Mouse (Mus musculus): ENCODE measurements at regions not wholly inside any gene's neighbourhood (a gene's known extent, or its start where the extent isn't known, plus 50 kb on each side); places are given as distances from the start of the nearest gene placed in this dataset.
A peak's percentile ranks its signal among the peaks of the same experiment; 100 is the strongest.

DNA sequence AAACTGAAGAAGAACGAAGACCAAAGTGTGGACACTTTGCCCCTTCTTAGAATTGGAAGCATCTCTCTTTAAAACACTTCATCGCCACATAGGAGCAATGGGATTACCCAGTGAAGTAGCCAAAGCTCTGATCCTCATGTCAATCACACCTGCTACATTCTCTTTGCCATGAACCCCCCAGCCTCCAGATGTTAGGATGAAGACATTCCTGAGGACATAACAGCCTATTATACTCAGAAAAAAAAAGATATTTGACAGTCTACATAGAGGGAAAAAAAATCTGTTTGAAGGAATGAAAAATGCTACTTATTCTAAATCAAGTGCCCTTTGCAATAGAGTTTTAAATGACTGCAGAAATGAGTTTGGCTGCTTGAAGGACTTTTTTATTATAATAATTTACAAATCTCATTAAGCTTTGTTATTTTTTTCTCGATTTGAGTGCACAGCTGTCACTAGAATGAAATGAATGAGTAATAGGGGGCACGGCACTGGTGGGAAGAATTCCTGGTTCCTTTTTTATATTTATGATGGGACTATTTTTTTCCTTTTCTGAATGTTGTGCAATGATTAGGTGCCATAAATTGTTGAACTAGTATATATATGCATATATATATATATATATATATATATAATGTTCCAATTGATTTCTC is 618.8 kb downstream of the Rapgef2 start:
- no peak overlapping the region for H3K9ac ChIP-seq (ENCODE audit: low read length)
- H3K36me3 ChIP-seq (ENCODE audit: control insufficient read depth, insufficient read depth, low read length): no peaks in the 10 kb centered on the region
- no peaks in the 10 kb centered on the region for H3K4me1 ChIP-seq (ENCODE audit: control insufficient read depth, insufficient read depth, low read length)
- H3K4me3 ChIP-seq (ENCODE audit: low read depth, low read length): no peak overlapping the region
- H3K27ac ChIP-seq (ENCODE audit: low read depth, low read length): no peak overlapping the region
- no peak overlapping the region for H3K4me2 ChIP-seq
- DNase-seq (ENCODE audit: low spot score, missing footprints) (no peak), ATAC-seq (ENCODE audit: low FRiP score) (no peak)
- no peaks in the 10 kb centered on the region for H3K27me3 ChIP-seq (ENCODE audit: control insufficient read depth, insufficient read depth, low read length)
- no peaks in the 10 kb centered on the region for H3K9me3 ChIP-seq (ENCODE audit: control insufficient read depth, low read length)
- 77% methylated on average over 4 of the region's 4 CpGs for WGBS

DNA sequence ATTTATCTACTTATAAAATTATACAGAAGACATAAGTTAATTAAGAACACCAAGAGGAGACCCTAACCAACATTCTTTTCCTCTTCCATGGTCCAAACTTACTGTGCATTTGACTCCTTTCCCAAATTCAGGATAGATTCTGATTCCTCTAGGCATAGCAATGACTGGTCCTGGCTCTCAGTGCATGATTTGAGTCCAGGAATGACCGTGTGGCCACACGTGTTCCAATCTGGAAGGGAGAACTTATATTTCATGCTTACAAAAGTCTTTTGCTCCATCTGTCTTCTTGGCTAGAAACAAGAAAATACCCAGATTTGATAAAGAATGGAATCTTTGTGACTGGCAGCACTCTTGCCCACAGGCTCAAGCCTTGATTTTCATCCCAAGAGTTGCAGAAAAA is 638.2 kb downstream of the Rapgef2 start:
- no peaks in the 10 kb centered on the region for H3K27me3 ChIP-seq (ENCODE audit: control insufficient read depth, insufficient read depth, low read length)
- ATAC-seq (ENCODE audit: low FRiP score) (no peak), DNase-seq (ENCODE audit: low spot score, missing footprints) (no peak)
- WGBS: 94% methylated on average over 2 of the region's 2 CpGs
- H3K9me3 ChIP-seq (ENCODE audit: control insufficient read depth, low read length): no peaks in the 10 kb centered on the region
- no peak overlapping the region for H3K4me3 ChIP-seq (ENCODE audit: low read depth, low read length)
- no peaks in the 10 kb centered on the region for H3K36me3 ChIP-seq (ENCODE audit: control insufficient read depth, insufficient read depth, low read length)
- no peak overlapping the region for H3K4me2 ChIP-seq
- H3K27ac ChIP-seq (ENCODE audit: low read depth, low read length): no peak overlapping the region
- no peak overlapping the region for H3K9ac ChIP-seq (ENCODE audit: low read length)
- H3K4me1 ChIP-seq (ENCODE audit: control insufficient read depth, insufficient read depth, low read length): no peaks in the 10 kb centered on the region

DNA sequence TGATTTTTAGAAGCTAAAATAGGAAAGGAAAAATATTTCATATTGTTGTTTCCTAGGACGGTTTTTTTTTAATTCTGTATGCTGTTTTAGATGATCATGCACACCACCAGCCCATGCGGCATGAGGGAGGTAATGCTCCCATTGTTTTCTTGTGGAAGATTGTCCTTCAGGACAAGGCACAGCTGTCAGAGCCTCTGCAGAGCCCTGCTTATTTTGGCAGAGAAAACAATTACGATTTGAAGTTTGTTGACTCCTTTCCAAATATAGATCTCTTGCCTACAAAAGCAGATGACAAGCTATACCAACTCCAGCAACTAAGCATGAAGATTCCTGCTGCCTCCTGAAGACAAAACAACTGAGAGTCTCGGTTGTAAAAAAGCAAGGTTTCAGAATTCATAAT is 650.9 kb downstream of the Rapgef2 start:
- Histone ChIP-seq H3K4me1 (ENCODE audit: control insufficient read depth, insufficient read depth, low read length) (no peaks in the 10 kb centered on the region), H3K4me2 (no peak overlapping the region), H3K27ac (ENCODE audit: low read depth, low read length) (no peak overlapping the region), H3K27me3 (ENCODE audit: control insufficient read depth, insufficient read depth, low read length) (no peaks in the 10 kb centered on the region), H3K4me3 (ENCODE audit: low read depth, low read length) (no peak overlapping the region), H3K9ac (ENCODE audit: low read length) (no peak overlapping the region), H3K36me3 (ENCODE audit: control insufficient read depth, insufficient read depth, low read length) (no peaks in the 10 kb centered on the region), H3K9me3 (ENCODE audit: control insufficient read depth, low read length) (peaks cover 2% of the 10 kb centered on the region; the same call in 1 of the 2 replicates)
- ATAC-seq (ENCODE audit: low FRiP score) (no peak), DNase-seq (ENCODE audit: low spot score, missing footprints) (no peak)
- 57% methylated on average over 4 of the region's 4 CpGs for WGBS

DNA sequence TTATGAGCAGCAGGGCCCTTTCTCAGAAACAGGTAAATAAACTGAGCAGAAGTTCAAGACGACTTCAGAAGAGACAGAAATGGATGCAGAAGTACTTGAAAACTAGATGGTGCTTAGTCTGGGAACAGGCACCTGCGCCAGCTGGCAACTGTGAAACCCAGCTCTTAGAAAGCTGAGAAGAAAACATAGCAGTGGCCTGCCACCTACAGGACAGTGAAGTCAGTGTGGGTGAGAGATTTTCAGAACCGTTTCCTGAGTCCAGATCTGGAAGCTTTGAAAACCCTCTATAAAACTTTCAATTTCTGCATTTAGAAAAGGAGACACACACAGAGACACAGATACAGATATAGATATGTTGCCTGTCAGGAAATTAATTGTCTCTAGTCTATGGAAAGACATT is 667.4 kb downstream of the Rapgef2 start:
- 41% methylated on average over 3 of the region's 3 CpGs for WGBS
- Histone ChIP-seq H3K4me1 (ENCODE audit: control insufficient read depth, insufficient read depth, low read length) (no peaks in the 10 kb centered on the region), H3K9me3 (ENCODE audit: control insufficient read depth, low read length) (no peaks in the 10 kb centered on the region), H3K27me3 (ENCODE audit: control insufficient read depth, insufficient read depth, low read length) (no peaks in the 10 kb centered on the region), H3K4me3 (ENCODE audit: low read depth, low read length) (no peak overlapping the region), H3K36me3 (ENCODE audit: control insufficient read depth, insufficient read depth, low read length) (no peaks in the 10 kb centered on the region), H3K4me2 (no peak overlapping the region), H3K9ac (ENCODE audit: low read length) (no peak overlapping the region), H3K27ac (ENCODE audit: low read depth, low read length) (no peak overlapping the region)
- ATAC-seq (ENCODE audit: low FRiP score) (peak; percentile 75; the same call in 1 of the 2 replicates), DNase-seq (ENCODE audit: low spot score, missing footprints) (peak; percentile 85)

DNA sequence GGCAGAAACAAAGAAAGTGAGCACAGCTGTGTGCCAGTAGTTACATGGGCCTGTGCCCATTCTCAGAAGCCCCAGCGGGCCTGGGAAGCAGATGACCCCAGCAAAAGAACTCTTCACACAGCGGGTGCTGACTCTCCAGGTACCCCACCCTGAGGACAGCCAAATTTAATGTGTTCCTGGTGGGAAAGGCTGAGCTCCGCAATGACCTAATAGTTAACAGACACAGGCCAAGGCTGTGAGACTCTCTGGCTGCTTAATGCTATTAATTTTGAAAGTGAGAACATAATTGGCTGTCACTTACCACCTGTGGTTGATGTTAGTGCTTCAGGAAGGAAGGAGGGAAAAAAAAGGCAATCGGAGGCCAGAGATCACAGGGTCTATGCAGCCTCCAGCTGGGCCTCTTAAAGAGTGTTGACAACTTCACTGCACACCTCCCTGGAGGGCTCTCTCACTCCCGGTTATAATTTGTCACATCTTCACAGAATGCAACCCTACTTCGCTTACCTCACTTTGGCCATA is 691.5 kb downstream of the Rapgef2 start:
- 30% methylated on average over 6 of the region's 6 CpGs for WGBS
- Histone ChIP-seq H3K36me3 (ENCODE audit: control insufficient read depth, insufficient read depth, low read length) (no peaks in the 10 kb centered on the region), H3K4me1 (ENCODE audit: control insufficient read depth, insufficient read depth, low read length) (no peaks in the 10 kb centered on the region), H3K4me3 (ENCODE audit: low read depth, low read length) (no peak overlapping the region), H3K27me3 (ENCODE audit: control insufficient read depth, insufficient read depth, low read length) (no peaks in the 10 kb centered on the region), H3K27ac (ENCODE audit: low read depth, low read length) (no peak overlapping the region; the same call in 1 of the 2 replicates), H3K9me3 (ENCODE audit: control insufficient read depth, low read length) (no peaks in the 10 kb centered on the region), H3K4me2 (no peak overlapping the region), H3K9ac (ENCODE audit: low read length) (no peak overlapping the region)
- ATAC-seq (ENCODE audit: low FRiP score): peak; percentile 77
- DNase-seq (ENCODE audit: low spot score, missing footprints): no peak

DNA sequence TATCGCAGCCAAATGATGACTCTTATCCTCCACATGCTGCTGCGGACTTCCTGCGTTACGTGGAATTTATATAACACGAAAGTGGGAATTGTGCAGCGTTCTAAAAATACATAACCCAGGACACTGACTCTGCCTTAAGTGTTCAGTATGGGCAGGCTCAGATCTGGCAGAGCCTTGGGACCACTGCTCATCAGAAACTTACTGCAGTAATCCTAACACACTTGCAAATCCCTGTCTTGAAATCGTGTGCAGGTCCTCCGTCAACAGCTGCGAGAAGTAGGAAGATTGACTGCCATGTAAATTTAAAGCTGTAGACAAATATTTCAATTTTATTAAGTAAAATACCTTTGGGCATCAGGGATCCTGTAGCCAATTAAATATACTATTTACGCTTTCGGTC is 692.0 kb downstream of the Rapgef2 start:
- Histone ChIP-seq H3K9me3 (ENCODE audit: control insufficient read depth, low read length) (no peaks in the 10 kb centered on the region), H3K36me3 (ENCODE audit: control insufficient read depth, insufficient read depth, low read length) (no peaks in the 10 kb centered on the region), H3K4me2 (no peak overlapping the region), H3K27me3 (ENCODE audit: control insufficient read depth, insufficient read depth, low read length) (no peaks in the 10 kb centered on the region), H3K9ac (ENCODE audit: low read length) (no peak overlapping the region), H3K27ac (ENCODE audit: low read depth, low read length) (no peak overlapping the region; the same call in 1 of the 2 replicates), H3K4me3 (ENCODE audit: low read depth, low read length) (no peak overlapping the region), H3K4me1 (ENCODE audit: control insufficient read depth, insufficient read depth, low read length) (no peaks in the 10 kb centered on the region)
- peak; percentile 33 for ATAC-seq (ENCODE audit: low FRiP score)
- WGBS: 74% methylated on average over 11 of the region's 11 CpGs
- DNase-seq (ENCODE audit: low spot score, missing footprints): no peak

DNA sequence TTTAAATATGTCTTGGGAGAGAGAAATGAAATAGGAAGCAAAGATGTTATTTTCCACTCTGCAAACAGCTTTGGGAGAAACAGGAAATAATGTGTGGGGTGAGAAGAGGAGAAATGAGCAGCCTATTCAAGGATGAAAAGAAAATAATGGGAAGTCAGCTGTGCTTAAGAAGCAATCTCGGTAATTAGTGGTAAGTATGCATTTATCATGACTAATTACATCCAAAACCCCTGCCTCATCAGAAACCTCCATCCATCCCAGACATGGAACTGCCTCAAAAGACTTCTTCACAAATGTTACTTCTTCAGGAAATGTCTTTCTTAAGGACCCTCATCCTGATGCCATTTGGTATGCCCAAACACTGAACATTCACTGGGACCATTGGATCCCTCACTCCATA is 699.7 kb downstream of the Rapgef2 start:
- DNase-seq (ENCODE audit: low spot score, missing footprints) (no peak), ATAC-seq (ENCODE audit: low FRiP score) (no peak)
- Histone ChIP-seq H3K9me3 (ENCODE audit: control insufficient read depth, low read length) (no peaks in the 10 kb centered on the region), H3K4me3 (ENCODE audit: low read depth, low read length) (no peak overlapping the region), H3K4me1 (ENCODE audit: control insufficient read depth, insufficient read depth, low read length) (no peaks in the 10 kb centered on the region), H3K27me3 (ENCODE audit: control insufficient read depth, insufficient read depth, low read length) (no peaks in the 10 kb centered on the region), H3K36me3 (ENCODE audit: control insufficient read depth, insufficient read depth, low read length) (no peaks in the 10 kb centered on the region), H3K27ac (ENCODE audit: low read depth, low read length) (no peak overlapping the region), H3K9ac (ENCODE audit: low read length) (no peak overlapping the region), H3K4me2 (no peak overlapping the region)
- WGBS: 88% methylated on average over 1 of the region's 1 CpGs

DNA sequence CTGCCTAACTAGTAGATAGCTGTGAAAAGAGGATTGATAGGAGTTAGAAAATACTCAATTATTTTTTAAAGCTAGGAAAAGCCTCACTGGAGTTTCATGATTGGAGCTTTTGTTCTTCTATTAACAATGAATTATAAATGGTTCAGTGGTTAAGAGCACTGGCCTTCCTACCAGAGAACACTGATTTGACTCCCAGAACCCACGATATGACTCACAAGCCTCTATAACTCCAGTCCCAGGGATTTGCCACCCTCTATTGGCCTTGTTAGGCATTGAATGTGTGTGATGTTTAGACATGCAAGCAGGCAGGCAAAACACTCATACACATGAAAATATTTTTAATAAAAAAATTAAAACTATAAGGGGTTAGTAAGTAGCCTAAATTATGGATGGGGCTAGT is 704.4 kb downstream of the Rapgef2 start:
- ATAC-seq (ENCODE audit: low FRiP score) (no peak), DNase-seq (ENCODE audit: low spot score, missing footprints) (no peak)
- Histone ChIP-seq H3K9me3 (ENCODE audit: control insufficient read depth, low read length) (no peaks in the 10 kb centered on the region), H3K4me1 (ENCODE audit: control insufficient read depth, insufficient read depth, low read length) (no peaks in the 10 kb centered on the region), H3K9ac (ENCODE audit: low read length) (no peak overlapping the region), H3K27me3 (ENCODE audit: control insufficient read depth, insufficient read depth, low read length) (no peaks in the 10 kb centered on the region), H3K4me2 (no peak overlapping the region), H3K27ac (ENCODE audit: low read depth, low read length) (no peak overlapping the region), H3K36me3 (ENCODE audit: control insufficient read depth, insufficient read depth, low read length) (no peaks in the 10 kb centered on the region), H3K4me3 (ENCODE audit: low read depth, low read length) (no peak overlapping the region)
- WGBS: 30% methylated on average over 1 of the region's 1 CpGs

DNA sequence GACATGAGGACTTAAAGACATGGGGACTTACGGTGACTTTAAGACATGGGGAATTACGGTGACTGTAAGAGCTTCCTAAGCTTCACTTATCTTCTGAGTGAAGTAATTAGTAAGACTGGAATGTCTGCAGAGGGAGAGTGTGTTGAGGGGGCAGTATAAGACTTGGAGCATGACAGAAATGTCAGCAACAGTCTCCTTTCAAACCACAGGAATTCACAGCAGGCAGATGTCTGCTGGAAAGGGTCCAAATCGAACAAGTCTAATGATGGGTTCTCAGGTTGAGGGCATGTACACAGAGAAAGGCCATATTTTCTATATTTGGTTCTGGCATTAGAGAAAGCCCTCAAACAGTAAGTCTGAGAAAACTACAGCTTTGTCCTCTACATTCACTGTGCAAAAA is 705.2 kb downstream of the Rapgef2 start:
- Histone ChIP-seq H3K27me3 (ENCODE audit: control insufficient read depth, insufficient read depth, low read length) (no peaks in the 10 kb centered on the region), H3K9me3 (ENCODE audit: control insufficient read depth, low read length) (no peaks in the 10 kb centered on the region), H3K36me3 (ENCODE audit: control insufficient read depth, insufficient read depth, low read length) (no peaks in the 10 kb centered on the region), H3K9ac (ENCODE audit: low read length) (no peak overlapping the region), H3K4me3 (ENCODE audit: low read depth, low read length) (no peak overlapping the region), H3K4me1 (ENCODE audit: control insufficient read depth, insufficient read depth, low read length) (no peaks in the 10 kb centered on the region), H3K27ac (ENCODE audit: low read depth, low read length) (no peak overlapping the region), H3K4me2 (no peak overlapping the region)
- ATAC-seq (ENCODE audit: low FRiP score) (no peak), DNase-seq (ENCODE audit: low spot score, missing footprints) (no peak)
- 82% methylated on average over 3 of the region's 3 CpGs for WGBS
